Mouse (Mus musculus): ENCODE data around the gene Gjb4.

Gene Gjb4

GRCm38 (mm10) chr4:127353951-127354438 is at the start of gene Gjb4:
Gene Gjb4 (minus strand): TSS chr4:127354081.
- in situ Hi-C loops (cut with MboI; ENCODE audit: unreplicated experiment in 2 of 2) = loop anchor here in 1 of 2 experiments (25.0 kb wide), 2 partner anchors 1508 to 1733 kb away; no protein-coding TSS in a partner anchor

DNA sequence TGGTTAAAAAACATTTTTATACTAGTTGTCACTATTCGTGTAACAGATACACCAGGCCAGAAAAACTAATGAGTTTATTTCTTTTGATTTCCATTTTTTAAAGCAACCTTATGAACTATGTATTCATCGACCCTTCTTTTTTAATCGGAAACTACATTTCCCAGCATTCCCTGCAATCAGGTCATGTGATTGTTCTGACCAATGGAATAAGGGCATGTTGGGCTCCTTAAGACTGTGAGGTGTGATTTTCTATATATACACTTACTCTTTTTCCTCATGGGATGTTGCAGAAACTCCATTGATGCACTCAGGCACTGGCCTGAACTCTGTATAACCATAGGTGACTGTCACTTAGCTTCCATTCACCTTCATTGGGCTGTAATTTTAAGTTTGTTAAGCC is 48.7 kb upstream of the Gjb4 start:
- in situ Hi-C loops (cut with MboI; ENCODE audit: unreplicated experiment in 2 of 2) = no loop called here

- in situ Hi-C loops (cut with MboI; ENCODE audit: unreplicated experiment in 2 of 2) = no loop called here
Observed at GRCm38 (mm10) chr4:127402166-127402565, 48.3 kb upstream of the Gjb4 start.

GRCm38 (mm10) chr4:127400165-127401145 is 46.6 kb upstream of the Gjb4 start:
- in situ Hi-C loops (cut with MboI; ENCODE audit: unreplicated experiment in 2 of 2) = no loop called here

GRCm38 (mm10) chr4:127395591-127395990 is 41.7 kb upstream of the Gjb4 start:
- in situ Hi-C loops (cut with MboI; ENCODE audit: unreplicated experiment in 2 of 2) = no loop called here

DNA sequence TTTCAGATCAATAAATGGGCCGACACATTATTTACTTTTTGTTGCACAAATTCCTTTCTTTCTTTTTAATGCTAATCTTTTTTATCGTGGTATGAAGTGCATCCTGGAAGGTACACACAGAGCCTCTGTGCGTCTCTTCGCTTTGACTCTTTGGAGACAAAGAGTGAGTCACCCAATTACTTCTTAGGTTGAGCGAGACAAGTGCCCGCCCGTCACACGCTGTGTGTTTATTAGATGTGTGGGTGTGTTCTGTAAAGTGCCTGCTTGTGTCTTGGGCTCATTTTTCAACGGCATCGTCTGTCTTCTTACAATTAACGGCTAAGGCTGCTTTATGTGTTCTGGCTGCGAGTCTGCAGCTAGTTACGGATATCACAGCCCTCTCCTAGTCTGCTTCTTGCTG is 35.8 kb upstream of the Gjb4 start:
- in situ Hi-C loops (cut with MboI; ENCODE audit: unreplicated experiment in 2 of 2) = no loop called here

GRCm38 (mm10) chr4:127377344-127377743 is 23.5 kb upstream of the Gjb4 start:
- in situ Hi-C loops (cut with MboI; ENCODE audit: unreplicated experiment in 2 of 2) = no loop called here

DNA sequence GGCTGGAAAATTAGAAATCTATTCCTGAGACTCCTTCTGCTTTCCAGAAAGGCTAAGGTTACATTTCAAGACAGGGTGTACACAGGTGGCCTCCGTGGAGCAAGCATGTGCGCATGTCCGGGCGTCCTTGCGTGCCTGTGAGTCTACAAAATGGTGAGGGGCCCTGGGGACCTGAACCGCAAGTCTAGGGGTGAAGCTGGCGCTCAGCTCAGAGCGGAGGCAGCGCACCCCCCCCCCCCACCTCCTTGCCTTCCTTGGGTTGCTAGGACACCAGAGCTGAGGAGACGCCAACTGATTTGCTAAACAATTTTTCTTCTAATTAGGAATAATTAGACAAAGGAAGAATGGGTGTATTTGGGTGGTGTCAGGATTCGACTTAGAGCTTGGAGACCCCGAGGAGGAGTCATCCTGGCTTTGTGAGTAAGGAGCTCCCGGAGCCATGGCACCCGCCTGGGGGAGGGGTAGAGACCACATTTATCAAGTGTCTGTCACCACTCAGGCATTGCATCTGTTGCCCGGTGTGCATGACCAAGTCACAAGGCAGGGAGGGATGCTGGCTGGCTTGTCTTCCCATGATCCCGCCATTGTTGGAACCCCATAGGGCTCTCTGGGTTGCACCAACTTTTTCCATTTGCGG is 21.8 kb upstream of the Gjb4 start:
- in situ Hi-C loops (cut with MboI; ENCODE audit: unreplicated experiment in 2 of 2) = no loop called here

GRCm38 (mm10) chr4:127374645-127375044 is 20.8 kb upstream of the Gjb4 start:
- in situ Hi-C loops (cut with MboI; ENCODE audit: unreplicated experiment in 2 of 2) = loop anchor here in 1 of 2 experiments (25.0 kb wide), 2 partner anchors 1488 to 1713 kb away; no protein-coding TSS in a partner anchor

- in situ Hi-C loops (cut with MboI; ENCODE audit: unreplicated experiment in 2 of 2) = loop anchor here in 1 of 2 experiments (25.0 kb wide), 2 partner anchors 1489 to 1714 kb away; no protein-coding TSS in a partner anchor
Observed at GRCm38 (mm10) chr4:127373491-127373890, 19.6 kb upstream of the Gjb4 start.

GRCm38 (mm10) chr4:127371546-127371945 is 17.7 kb upstream of the Gjb4 start:
- in situ Hi-C loops (cut with MboI; ENCODE audit: unreplicated experiment in 2 of 2) = loop anchor here in 1 of 2 experiments (25.0 kb wide), 2 partner anchors 1491 to 1716 kb away; no protein-coding TSS in a partner anchor

- in situ Hi-C loops (cut with MboI; ENCODE audit: unreplicated experiment in 2 of 2) = loop anchor here in 1 of 2 experiments (25.0 kb wide), 2 partner anchors 1492 to 1717 kb away; no protein-coding TSS in a partner anchor
Observed at GRCm38 (mm10) chr4:127370447-127370846, 16.6 kb upstream of the Gjb4 start.

GRCm38 (mm10) chr4:127368379-127368973 is 14.6 kb upstream of the Gjb4 start:
- in situ Hi-C loops (cut with MboI; ENCODE audit: unreplicated experiment in 2 of 2) = loop anchor here in 1 of 2 experiments (10.0 to 25.0 kb wide), 3 partner anchors 1494 to 1719 kb away; no protein-coding TSS in a partner anchor

- in situ Hi-C loops (cut with MboI; ENCODE audit: unreplicated experiment in 2 of 2) = loop anchor here in 1 of 2 experiments (10.0 to 25.0 kb wide), 3 partner anchors 1496 to 1721 kb away; no protein-coding TSS in a partner anchor
Observed at GRCm38 (mm10) chr4:127365834-127366233, 12.0 kb upstream of the Gjb4 start.

- in situ Hi-C loops (cut with MboI; ENCODE audit: unreplicated experiment in 2 of 2) = loop anchor here in 1 of 2 experiments (10.0 to 25.0 kb wide), 3 partner anchors 1497 to 1722 kb away; no protein-coding TSS in a partner anchor
Observed at GRCm38 (mm10) chr4:127365433-127365832, 11.6 kb upstream of the Gjb4 start.

GRCm38 (mm10) chr4:127364431-127364830 is 10.6 kb upstream of the Gjb4 start:
- in situ Hi-C loops (cut with MboI; ENCODE audit: unreplicated experiment in 2 of 2) = loop anchor here in 1 of 2 experiments (10.0 to 25.0 kb wide), 3 partner anchors 1498 to 1723 kb away; no protein-coding TSS in a partner anchor

DNA sequence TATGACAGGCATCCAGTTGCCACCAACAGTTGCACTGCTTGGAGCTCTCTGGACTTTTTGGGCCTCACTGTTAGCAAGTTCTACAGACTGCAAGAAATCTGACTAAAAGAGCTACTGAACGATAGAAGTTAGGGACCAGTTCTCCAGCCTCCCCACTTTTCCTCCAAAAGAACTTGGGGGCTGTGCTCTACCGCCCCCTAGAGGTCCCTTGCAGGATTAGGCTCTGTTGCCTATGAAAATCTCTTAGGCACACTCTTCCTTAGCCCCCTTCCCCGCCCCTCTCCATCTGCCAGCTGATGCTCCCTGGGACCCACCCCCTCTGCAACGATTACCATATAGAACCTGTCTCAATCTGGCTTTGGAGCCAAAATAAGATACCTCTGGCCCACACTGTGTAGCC is 9.4 kb upstream of the Gjb4 start:
- in situ Hi-C loops (cut with MboI; ENCODE audit: unreplicated experiment in 2 of 2) = loop anchor here in 1 of 2 experiments (10.0 to 25.0 kb wide), 3 partner anchors 1499 to 1724 kb away; no protein-coding TSS in a partner anchor

- in situ Hi-C loops (cut with MboI; ENCODE audit: unreplicated experiment in 2 of 2) = loop anchor here in 1 of 2 experiments (10.0 to 25.0 kb wide), 3 partner anchors 1500 to 1725 kb away; no protein-coding TSS in a partner anchor
Observed at GRCm38 (mm10) chr4:127362520-127362919, 8.6 kb upstream of the Gjb4 start.

- in situ Hi-C loops (cut with MboI; ENCODE audit: unreplicated experiment in 2 of 2) = loop anchor here in 1 of 2 experiments (25.0 kb wide), 2 partner anchors 1504 to 1729 kb away; no protein-coding TSS in a partner anchor
Observed at GRCm38 (mm10) chr4:127358018-127358417, 4.1 kb upstream of the Gjb4 start, which contains the start of gene Gjb5. Gene Gjb5 (minus strand): TSS chr4:127358181.
